Mouse (Mus musculus) hindbrain, embryonic 13.5 days (tissue): ENCODE measurements around the gene Nit1. TPM values are rescaled to one million over a fixed set of nuclear protein-coding genes. Genes with fewer than 3 reads are reported as not detected.
A peak's percentile ranks its signal among the peaks of the same experiment; 100 is the strongest.
"Not testable (repeated sequence)": the region's sequence is repeated elsewhere in the genome, so short reads cannot be mapped to it uniquely, and the experiment has no call there.

Source experiments
- ATAC-seq: fragments of 200-750 bp; cut with Nextera tagmentation; 2 replicates; pipeline ENCODE4 v1.8.0; 2017; ENCODE audit warnings: moderate TSS enrichment; ENCODE audit not compliant: low FRiP score
- H3K27ac ChIP-seq: fragments of 300-500 bp; sonication (generic); 2 replicates; pipeline ENCODE4 v1.5.1; 2015; ENCODE audit warnings: inconsistent platforms, mild to moderate bottlenecking, moderate library complexity
- H3K27me3 ChIP-seq: fragments of 300-500 bp; sonication (generic); 2 replicates; pipeline ENCODE4 v1.6.1; 2015; ENCODE audit warnings: mild to moderate bottlenecking, inconsistent platforms
- H3K36me3 ChIP-seq: fragments of 300-500 bp; sonication (generic); 2 replicates; pipeline ENCODE4 v1.6.1; 2015; ENCODE audit warnings: mild to moderate bottlenecking, inconsistent platforms
- H3K4me1 ChIP-seq: fragments of 300-500 bp; sonication (generic); replicated peaks from 2 replicates; pipeline ENCODE4 v1.6.1; 2015; ENCODE audit warnings: inconsistent platforms
- H3K4me2 ChIP-seq: fragments of 300-500 bp; sonication (generic); 2 replicates; pipeline ENCODE4 v1.6.1; 2015; ENCODE audit warnings: inconsistent platforms, mild to moderate bottlenecking, moderate library complexity
- H3K4me3 ChIP-seq: fragments of 300-500 bp; sonication (generic); 2 replicates; pipeline ENCODE4 v1.5.1; 2015; ENCODE audit warnings: mild to moderate bottlenecking, inconsistent platforms
- H3K9ac ChIP-seq: fragments of 300-500 bp; sonication (generic); 2 replicates; pipeline ENCODE4 v1.6.1; 2015; ENCODE audit warnings: mild to moderate bottlenecking, inconsistent platforms
- H3K9me3 ChIP-seq: fragments of 300-500 bp; sonication (generic); 2 replicates; pipeline ENCODE4 v1.6.1; 2016; ENCODE audit warnings: inconsistent platforms
- WGBS: fragments of 180-500 bp; shearing (Covaris S2); methylation state at CpG from one replicate; pipeline ENCODE4 v1.1.7; 2015; 5-methylcytosine and 5-hydroxymethylcytosine counted together
- polyA plus RNA-seq: library from polyadenylated mRNA; unstranded; fragments of >200 nt; fragmentation: Nextera tagmentation; extraction: Ambion mirVana; gene quantifications from 2 replicates; pipeline ENCODE4 v1.2.1, GENCODE M21; 2015

Gene Nit1
- polyA plus RNA-seq, 1 experiment from 2014 or later: 54.8 TPM

GRCm38 (mm10) chr1:171346095-171346450, 627 bp upstream of the Nit1 start:
- Histone ChIP-seq H3K27me3 (no peaks in the 10 kb centered on the region), H3K9ac (peak overlapping the region; percentile 83), H3K36me3 (peaks cover 27% of the 10 kb centered on the region), H3K4me1 (peaks cover 44% of the 10 kb centered on the region), H3K27ac (peak overlapping the region; percentile 87), H3K4me3 (peak overlapping the region; percentile 93), H3K4me2 (peak overlapping the region; percentile 92), H3K9me3 (peaks cover 5% of the 10 kb centered on the region; the same call in 1 of the 2 replicates)
- no peak for ATAC-seq
- WGBS: under 1% methylated on average over 14 of the region's 14 CpGs

GRCm38 (mm10) chr1:171344715-171345114, 731 bp downstream of the Nit1 start:
- H3K36me3 ChIP-seq: peaks cover 40% of the 10 kb centered on the region
- H3K4me3 ChIP-seq: peak overlapping the region; percentile 93
- no peak for ATAC-seq
- H3K4me1 ChIP-seq: peaks cover 44% of the 10 kb centered on the region
- WGBS: 78% methylated on average over 9 of the region's 9 CpGs
- H3K27ac ChIP-seq: no peak overlapping the region
- no peaks in the 10 kb centered on the region for H3K27me3 ChIP-seq
- H3K9me3 ChIP-seq: peaks cover 5% of the 10 kb centered on the region; the same call in 1 of the 2 replicates
- peak overlapping the region; percentile 83 for H3K9ac ChIP-seq
- H3K4me2 ChIP-seq: peak overlapping the region; percentile 92

DNA sequence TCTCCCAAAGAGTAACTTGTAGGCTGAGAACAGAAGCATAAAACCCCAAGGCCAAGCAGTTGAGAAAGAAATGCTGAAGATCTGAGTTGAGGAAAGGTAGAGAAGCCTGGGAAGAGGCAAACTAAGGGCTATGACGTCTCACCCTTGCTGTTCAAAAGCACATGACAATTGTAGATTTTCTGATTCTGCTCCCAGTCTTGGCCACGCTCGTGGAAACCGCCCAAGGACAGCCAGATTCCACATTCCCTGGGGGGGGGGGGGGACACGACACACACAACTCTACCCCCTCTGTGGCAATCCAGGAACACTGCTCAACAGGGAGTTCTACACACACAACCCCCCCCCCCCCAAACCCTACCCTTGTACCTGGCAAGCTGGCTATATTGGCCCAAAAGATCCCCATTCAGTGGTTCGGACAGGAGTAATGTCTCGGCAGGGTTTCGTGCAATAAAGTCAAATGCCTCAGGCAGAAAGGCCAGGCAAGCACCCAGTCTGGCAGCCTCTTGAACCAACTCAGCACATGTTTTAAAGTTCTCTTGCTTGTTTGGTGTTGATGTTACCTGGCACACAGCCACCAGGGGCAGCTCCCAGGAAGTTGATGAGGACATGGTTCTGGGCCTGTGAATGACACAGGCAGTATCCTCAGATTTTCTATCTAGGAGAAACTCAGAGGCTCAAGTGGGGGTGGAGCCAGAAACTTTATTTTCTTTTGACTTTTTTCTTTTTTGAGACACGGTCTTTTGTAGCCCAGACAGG, 1.3 kb downstream of the Nit1 start:
- H3K4me1 ChIP-seq: peaks cover 42% of the 10 kb centered on the region
- H3K4me2 ChIP-seq: peak overlapping the region; percentile 92
- peaks cover 45% of the 10 kb centered on the region for H3K36me3 ChIP-seq
- H3K9ac ChIP-seq: no peak overlapping the region
- peaks cover 5% of the 10 kb centered on the region; the same call in 1 of the 2 replicates for H3K9me3 ChIP-seq
- H3K27ac ChIP-seq: no peak overlapping the region
- H3K4me3 ChIP-seq: peak overlapping the region; percentile 93; the same call in 1 of the 2 replicates
- H3K27me3 ChIP-seq: no peaks in the 10 kb centered on the region
- ATAC-seq: no peak
- WGBS: 82% methylated on average over 9 of the region's 9 CpGs

DNA sequence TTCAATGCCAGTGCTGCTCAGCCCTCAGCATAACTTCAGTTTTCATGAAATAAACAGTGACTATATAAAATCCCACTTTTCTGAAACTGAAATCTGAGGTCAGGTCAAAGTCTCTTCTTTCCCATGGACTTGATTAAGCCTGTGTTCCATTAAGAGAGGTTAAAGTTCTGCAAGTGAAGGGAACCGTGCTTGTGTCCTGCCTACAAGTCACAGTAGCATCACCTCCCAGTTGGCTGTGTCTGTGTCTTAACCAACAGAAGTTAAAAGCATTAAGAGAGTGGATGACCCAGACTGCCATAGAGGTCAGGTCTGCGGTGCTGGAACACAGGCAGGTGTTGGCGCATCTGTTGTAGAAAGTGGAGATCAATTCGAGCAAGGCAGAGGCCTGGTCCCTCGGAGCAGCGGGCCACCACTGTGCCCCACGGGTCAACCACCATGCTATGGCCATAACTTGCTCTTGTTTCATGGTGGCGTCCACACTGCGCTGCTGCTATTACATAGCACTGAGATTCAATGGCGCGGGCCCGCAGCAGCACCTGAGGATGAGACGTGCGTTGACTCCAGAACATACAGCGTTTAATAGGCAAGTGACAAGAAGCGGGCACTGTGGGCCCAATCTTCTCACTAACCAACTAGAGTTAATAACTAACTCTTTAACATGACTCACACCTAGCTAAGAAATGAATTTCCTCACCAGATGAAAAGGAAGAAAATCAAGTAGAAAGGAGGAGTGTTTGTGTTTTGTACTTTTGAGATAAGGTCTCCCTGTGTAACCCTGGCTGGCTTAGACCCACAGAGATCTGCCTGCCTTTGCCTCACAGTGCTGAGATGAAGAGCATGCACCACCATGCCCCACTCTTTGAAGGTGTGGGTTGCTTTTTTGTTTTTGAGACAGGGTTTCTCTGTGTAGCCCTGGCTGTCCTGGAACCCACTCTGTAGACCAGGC, 2.9 kb downstream of the Nit1 start:
- Histone ChIP-seq H3K4me2 (no peak overlapping the region), H3K9ac (no peak overlapping the region; the same call in 1 of the 2 replicates), H3K36me3 (peaks cover 59% of the 10 kb centered on the region), H3K4me3 (no peak overlapping the region), H3K4me1 (peaks cover 32% of the 10 kb centered on the region), H3K27ac (no peak overlapping the region), H3K27me3 (no peaks in the 10 kb centered on the region), H3K9me3 (peaks cover 5% of the 10 kb centered on the region; the same call in 1 of the 2 replicates)
- no peak for ATAC-seq
- WGBS: 95% methylated on average over 16 of the region's 16 CpGs

DNA sequence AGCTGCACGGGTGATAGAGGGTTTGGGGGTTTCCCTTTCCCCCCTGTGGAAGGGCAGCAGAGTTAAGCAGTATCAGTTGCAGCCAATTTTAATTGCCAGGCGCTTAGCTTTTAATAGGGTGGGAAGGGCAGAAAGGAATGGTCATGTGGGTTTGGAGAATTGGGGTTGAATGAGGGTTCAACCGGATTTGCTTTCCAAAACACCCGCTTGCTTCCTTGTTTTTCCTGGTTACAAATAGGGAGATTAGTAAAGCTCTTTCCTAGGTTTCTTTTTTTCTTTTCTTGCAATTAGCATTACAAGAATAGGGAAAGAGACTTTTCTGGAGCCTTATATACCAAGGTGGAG, 15.3 kb downstream of the Nit1 start:
- WGBS: 0% methylated on average over 4 of the region's 4 CpGs
- H3K4me3 ChIP-seq: peak overlapping the region; percentile 91
- peak overlapping the region; percentile 90 for H3K4me2 ChIP-seq
- H3K27me3 ChIP-seq: no peaks in the 10 kb centered on the region
- peak overlapping the region; percentile 90 for H3K9ac ChIP-seq
- H3K9me3 ChIP-seq: no peaks in the 10 kb centered on the region
- no peak for ATAC-seq
- peak overlapping the region; percentile 99 for H3K27ac ChIP-seq
- peaks cover 70% of the 10 kb centered on the region for H3K4me1 ChIP-seq
- peaks cover 13% of the 10 kb centered on the region; the same call in 1 of the 2 replicates for H3K36me3 ChIP-seq

DNA sequence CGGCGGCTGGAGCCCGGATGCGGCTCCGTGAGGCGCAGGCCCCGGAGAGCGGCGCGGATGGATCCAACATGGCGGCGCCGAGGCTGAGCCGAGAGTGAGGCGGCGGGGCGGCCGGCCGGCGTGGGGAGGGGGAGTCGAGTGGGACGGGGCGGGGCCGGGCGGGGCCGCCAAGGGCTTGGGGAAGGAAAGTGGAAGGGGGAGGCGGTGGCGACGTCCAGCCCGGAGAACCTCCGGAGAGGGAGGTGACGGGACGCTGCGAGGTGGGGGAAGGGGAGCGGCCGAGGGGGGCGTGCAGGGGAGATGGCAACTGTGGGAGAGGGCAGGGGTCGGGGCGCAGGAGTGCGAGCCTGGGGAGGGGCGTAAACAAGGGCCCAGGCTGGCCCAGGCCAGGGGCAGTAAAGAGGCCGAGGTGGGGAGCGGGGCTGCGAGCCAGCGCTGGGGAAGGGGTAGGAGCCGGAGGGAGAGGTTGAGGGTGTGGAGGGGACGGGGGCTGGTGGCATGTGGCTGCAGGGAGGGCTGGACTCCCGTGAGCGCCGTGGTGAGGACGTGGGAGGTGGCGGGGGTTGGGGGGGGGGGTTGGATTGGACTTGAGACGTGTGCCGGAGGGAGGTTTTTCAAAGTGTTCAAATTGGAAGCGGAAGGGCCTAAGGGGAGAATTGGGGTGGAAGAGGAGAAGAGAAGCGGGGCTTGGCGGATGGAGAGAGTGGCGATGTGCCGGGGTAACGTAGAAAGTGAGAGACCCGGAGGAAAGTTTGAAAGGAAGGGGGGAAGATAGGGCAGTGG, 15.8 kb downstream of the Nit1 start:
- ATAC-seq: peak; percentile 89
- Histone ChIP-seq H3K9ac (peak overlapping the region; percentile 90), H3K27ac (peak overlapping the region; percentile 99), H3K9me3 (no peaks in the 10 kb centered on the region), H3K27me3 (no peaks in the 10 kb centered on the region), H3K4me3 (peak overlapping the region; percentile 91), H3K4me2 (peak overlapping the region; percentile 90), H3K4me1 (peaks cover 69% of the 10 kb centered on the region), H3K36me3 (peaks cover 13% of the 10 kb centered on the region; the same call in 1 of the 2 replicates)
- WGBS: under 1% methylated on average over 60 of the region's 61 CpGs

- H3K4me2 ChIP-seq: peak within 1 kb of the TSS; percentile 90
- ATAC-seq: peak; percentile 96
- H3K27me3 ChIP-seq: no peaks in the 10 kb centered on the region
- H3K4me1 ChIP-seq: peaks cover 63% of the 10 kb centered on the region
- H3K36me3 ChIP-seq: peaks cover 13% of the 10 kb centered on the region; the same call in 1 of the 2 replicates
- no peaks in the 10 kb centered on the region for H3K9me3 ChIP-seq
- peak within 1 kb of the TSS; percentile 99 for H3K27ac ChIP-seq
- H3K4me3 ChIP-seq: peak within 1 kb of the TSS; percentile 91
- under 1% methylated on average over 47 of the region's 48 CpGs for WGBS
- H3K9ac ChIP-seq: peak within 1 kb of the TSS; percentile 90
Measured at GRCm38 (mm10) chr1:171328839-171329432, 16.5 kb downstream of the Nit1 start, which contains the start of gene Dedd. TSS of gene Dedd (plus strand) at chr1:171329145.

DNA sequence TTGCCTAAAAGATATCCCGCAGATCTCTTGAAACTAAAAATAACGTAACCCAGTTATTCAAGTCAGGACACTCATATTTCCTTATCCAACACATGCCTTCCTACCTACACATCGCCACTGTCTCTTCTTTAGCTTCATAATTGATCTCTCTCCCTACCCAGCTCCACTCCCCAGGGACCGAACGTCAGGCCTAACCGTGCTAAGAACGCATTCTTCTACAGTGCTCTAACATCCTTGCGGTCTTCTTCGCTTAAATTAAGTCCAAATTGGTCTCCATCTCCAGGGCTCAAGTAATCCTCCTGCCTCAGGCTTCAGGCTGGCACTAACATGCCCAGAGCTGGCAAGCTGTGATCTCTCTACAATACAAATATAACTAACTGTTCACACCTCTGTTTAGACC, 17.2 kb downstream of the Nit1 start:
- Histone ChIP-seq H3K4me3 (peak overlapping the region; percentile 91), H3K9ac (peak overlapping the region; percentile 90), H3K27ac (peak overlapping the region; percentile 99), H3K4me2 (peak overlapping the region; percentile 90), H3K4me1 (peaks cover 57% of the 10 kb centered on the region), H3K27me3 (no peaks in the 10 kb centered on the region), H3K36me3 (peaks cover 7% of the 10 kb centered on the region; the same call in 1 of the 2 replicates), H3K9me3 (no peaks in the 10 kb centered on the region)
- 31% methylated on average over 9 of the region's 9 CpGs for WGBS
- ATAC-seq: no peak

- not testable (repeated sequence) for H3K9me3 ChIP-seq, H3K4me2 ChIP-seq, H3K9ac ChIP-seq, H3K36me3 ChIP-seq, ATAC-seq, H3K4me3 ChIP-seq, H3K27me3 ChIP-seq, H3K27ac ChIP-seq
- WGBS: 85% methylated on average over 4 of the region's 4 CpGs
- peaks cover 44% of the 10 kb centered on the region for H3K4me1 ChIP-seq
Measured at GRCm38 (mm10) chr1:171326588-171326987, 18.9 kb downstream of the Nit1 start.

DNA sequence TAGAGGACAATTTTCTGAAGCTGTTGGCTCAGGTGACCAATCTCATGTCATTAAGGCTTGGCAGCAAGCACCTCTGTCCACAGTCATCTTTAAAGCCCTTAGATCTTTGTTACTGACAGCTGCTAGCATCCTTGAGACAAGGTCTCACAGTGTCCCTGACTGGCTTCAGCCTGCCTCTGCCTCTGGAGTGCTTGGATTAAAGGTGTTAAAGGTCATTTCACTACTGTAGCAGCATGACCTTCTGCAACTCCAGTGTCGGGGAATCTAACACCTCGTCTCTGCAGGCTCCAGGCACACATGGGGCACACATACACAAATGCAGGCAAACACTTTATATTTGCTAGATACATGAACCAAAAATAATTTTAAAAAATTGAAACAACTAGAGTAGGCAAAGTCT, 19.9 kb downstream of the Nit1 start:
- H3K27me3 ChIP-seq: no peaks in the 10 kb centered on the region
- no peak overlapping the region for H3K4me3 ChIP-seq
- H3K4me2 ChIP-seq: no peak overlapping the region
- ATAC-seq: no peak
- peaks cover 35% of the 10 kb centered on the region for H3K4me1 ChIP-seq
- no peak overlapping the region for H3K9ac ChIP-seq
- no peaks in the 10 kb centered on the region for H3K9me3 ChIP-seq
- H3K36me3 ChIP-seq: 0 out of 2 replicates have a peak, but pooled peaks cover 2% of the 10 kb centered on the region
- 88% methylated on average over 2 of the region's 2 CpGs for WGBS
- H3K27ac ChIP-seq: no peak overlapping the region

DNA sequence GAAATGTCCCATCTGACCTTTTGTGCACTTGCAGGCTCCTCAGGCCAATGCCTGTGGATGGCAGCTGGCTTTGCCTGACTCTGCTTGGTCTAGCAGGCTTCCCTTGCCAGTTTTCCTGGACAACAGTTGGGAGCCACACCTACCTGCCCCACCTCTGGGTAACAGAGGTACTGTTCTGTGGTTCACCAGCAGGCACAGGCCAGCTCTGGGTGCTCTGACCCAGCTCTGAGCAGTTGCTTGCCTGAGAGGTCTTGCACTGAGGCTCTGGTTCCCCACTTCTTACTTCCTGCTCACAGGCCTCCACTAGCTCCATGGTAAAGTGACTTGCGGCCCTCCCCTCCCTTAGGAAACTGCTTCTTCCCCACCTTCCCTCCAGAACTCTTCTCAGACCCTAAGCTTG, 23.4 kb downstream of the Nit1 start:
- Histone ChIP-seq H3K27me3 (no peaks in the 10 kb centered on the region), H3K4me3 (no peak overlapping the region), H3K9me3 (no peaks in the 10 kb centered on the region), H3K36me3 (0 out of 2 replicates have a peak, but pooled peaks cover 2% of the 10 kb centered on the region), H3K4me1 (peaks cover 14% of the 10 kb centered on the region), H3K9ac (no peak overlapping the region), H3K27ac (no peak overlapping the region), H3K4me2 (no peak overlapping the region)
- ATAC-seq: peak; percentile 49; the same call in 1 of the 2 replicates
- 68% methylated on average over 1 of the region's 1 CpGs for WGBS
